Mouse (Mus musculus): ENCODE measurements around the gene Rnf19b. TPM values are rescaled to one million over a fixed set of nuclear protein-coding genes. Genes with fewer than 3 reads are reported as not detected.

Gene Rnf19b
- polyA plus RNA-seq (2014; fragmentation: Nextera tagmentation; extraction: Ambion mirVana), result 9.0 and 10.3 TPM in 2 replicates

DNA sequence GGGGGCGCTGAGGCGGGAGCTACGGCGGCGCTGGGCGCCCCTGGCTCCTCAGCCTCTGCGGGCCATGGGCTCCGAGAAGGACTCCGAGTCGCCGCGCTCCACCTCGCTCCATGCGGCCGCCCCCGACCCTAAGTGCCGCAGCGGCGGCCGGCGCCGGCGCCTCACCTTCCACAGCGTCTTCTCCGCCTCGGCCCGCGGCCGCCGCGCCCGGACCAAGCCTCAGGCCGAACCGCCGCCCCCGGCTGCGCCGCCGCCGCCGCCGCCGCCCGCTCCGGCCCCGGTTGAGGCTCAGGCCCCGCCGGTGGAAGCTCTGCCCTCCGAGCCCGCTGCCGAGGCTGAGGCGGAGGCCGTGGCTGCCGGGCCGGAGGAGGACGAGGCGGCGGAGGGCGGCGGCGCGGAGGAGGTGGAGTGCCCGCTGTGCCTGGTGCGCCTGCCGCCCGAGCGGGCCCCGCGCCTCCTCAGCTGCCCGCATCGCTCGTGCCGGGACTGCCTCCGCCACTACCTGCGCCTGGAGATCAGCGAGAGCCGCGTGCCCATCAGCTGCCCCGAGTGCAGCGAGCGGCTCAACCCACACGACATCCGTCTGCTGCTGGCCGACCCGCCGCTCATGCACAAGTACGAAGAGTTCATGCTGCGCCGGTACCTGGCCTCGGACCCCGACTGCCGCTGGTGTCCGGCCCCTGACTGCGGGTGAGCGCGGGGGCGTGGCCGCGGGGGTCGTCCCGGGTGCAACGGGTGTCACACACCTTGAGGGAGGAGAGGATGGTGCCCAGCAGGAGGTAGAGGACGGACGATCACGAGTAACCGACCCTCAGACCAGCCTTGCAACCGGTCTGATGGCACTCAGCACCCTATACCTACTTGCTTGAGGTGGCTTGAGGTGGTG lies at the start of gene Rnf19b:
TSS of gene Rnf19b (plus strand) at position 65 of the 886 bp plus-strand sequence.
- ATAC-seq (replicated peaks; ENCODE audit: insufficient number of reproducible peaks, low FRiP score, low TSS enrichment, low read depth), result peak; percentile 67

GRCm38 (mm10) chr4:129008672-129009071 lies 49.4 kb upstream of the Rnf19b start:
- Histone ChIP-seq H3K36me3 (replicated peaks; ENCODE audit: control insufficient read depth, insufficient read depth, low read depth, low read length) (no peaks in the 10 kb centered on the region; the same call in none of the 2 replicates), H3K4me3 (ENCODE audit: low read depth, low read length) (no peak overlapping the region), H3K9ac (replicated peaks; ENCODE audit: low read length) (no peak overlapping the region), H3K27ac (replicated peaks; ENCODE audit: low read depth, low read length) (no peak overlapping the region), H3K27me3 (ENCODE audit: control insufficient read depth, insufficient read depth, low read length) (no peaks in the 10 kb centered on the region), H3K4me1 (ENCODE audit: control insufficient read depth, insufficient read depth, low read length) (no peaks in the 10 kb centered on the region), H3K9me3 (replicated peaks; ENCODE audit: control insufficient read depth, low read length) (no peaks in the 10 kb centered on the region), H3K4me2 (ENCODE audit: low read depth, low read length) (no peak overlapping the region)
- no peak for ATAC-seq (replicated peaks; ENCODE audit: insufficient number of reproducible peaks, low FRiP score, low TSS enrichment, low read depth)
- 81% methylated on average over 3 of the region's 3 CpGs for WGBS
- DNase-seq (ENCODE audit: low spot score), result no peak

More for the DNA sequence above, at the start of gene Rnf19b:
- Histone ChIP-seq H3K27ac (replicated peaks; ENCODE audit: low read depth, low read length) (peak within 1 kb of the TSS; percentile 79), H3K27me3 (ENCODE audit: control insufficient read depth, insufficient read depth, low read length) (no peaks in the 10 kb centered on the region), H3K9ac (replicated peaks; ENCODE audit: low read length) (peak within 1 kb of the TSS; percentile 90), H3K4me3 (ENCODE audit: low read depth, low read length) (peak within 1 kb of the TSS; percentile 87), H3K9me3 (replicated peaks; ENCODE audit: control insufficient read depth, low read length) (no peaks in the 10 kb centered on the region), H3K36me3 (replicated peaks; ENCODE audit: control insufficient read depth, insufficient read depth, low read depth, low read length) (no peaks in the 10 kb centered on the region), H3K4me2 (ENCODE audit: low read depth, low read length) (peak within 1 kb of the TSS; percentile 99), H3K4me1 (ENCODE audit: control insufficient read depth, insufficient read depth, low read length) (peaks cover 9% of the 10 kb centered on the region; the same call in 1 of the 2 replicates)
- WGBS, result under 1% methylated on average over 77 of the region's 107 CpGs
- peak; percentile 55 for DNase-seq (ENCODE audit: low spot score)

DNA sequence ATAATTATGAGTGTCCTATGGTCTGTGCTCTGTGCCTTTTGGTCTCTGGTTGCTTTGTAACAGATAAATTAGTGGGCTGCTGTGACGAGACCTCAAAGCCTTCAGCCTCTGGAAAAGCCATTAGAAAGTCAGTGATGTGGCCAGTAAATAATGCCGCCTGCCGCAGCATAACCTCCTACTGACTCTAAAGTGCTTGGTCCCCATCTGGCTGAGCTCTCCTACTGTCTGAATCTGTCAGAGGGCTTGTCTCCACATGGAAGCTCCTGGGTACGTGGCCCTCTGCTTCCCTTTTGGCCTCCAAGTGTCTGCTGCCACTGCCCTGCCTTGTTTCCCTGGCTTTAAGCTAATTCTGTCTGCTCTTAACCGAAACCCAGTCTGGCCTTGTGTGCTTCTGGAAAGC lies 48.5 kb upstream of the Rnf19b start:
- no peak for ATAC-seq (replicated peaks; ENCODE audit: insufficient number of reproducible peaks, low FRiP score, low TSS enrichment, low read depth)
- H3K4me1 ChIP-seq (ENCODE audit: control insufficient read depth, insufficient read depth, low read length), result no peaks in the 10 kb centered on the region
- no peak for DNase-seq (ENCODE audit: low spot score)
- no peak overlapping the region for H3K27ac ChIP-seq (replicated peaks; ENCODE audit: low read depth, low read length)
- no peak overlapping the region for H3K9ac ChIP-seq (replicated peaks; ENCODE audit: low read length)
- WGBS, result 57% methylated on average over 5 of the region's 5 CpGs
- no peak overlapping the region for H3K4me2 ChIP-seq (ENCODE audit: low read depth, low read length)
- H3K27me3 ChIP-seq (ENCODE audit: control insufficient read depth, insufficient read depth, low read length), result no peaks in the 10 kb centered on the region
- H3K36me3 ChIP-seq (replicated peaks; ENCODE audit: control insufficient read depth, insufficient read depth, low read depth, low read length), result no peaks in the 10 kb centered on the region; the same call in none of the 2 replicates
- no peak overlapping the region for H3K4me3 ChIP-seq (ENCODE audit: low read depth, low read length)
- no peaks in the 10 kb centered on the region for H3K9me3 ChIP-seq (replicated peaks; ENCODE audit: control insufficient read depth, low read length)

GRCm38 (mm10) chr4:129011604-129012121 lies 46.4 kb upstream of the Rnf19b start:
- ATAC-seq (replicated peaks; ENCODE audit: insufficient number of reproducible peaks, low FRiP score, low TSS enrichment, low read depth) (0 out of 2 replicates have a peak, but pooled peaks have one; percentile 18), DNase-seq (ENCODE audit: low spot score) (no peak)
- no peak overlapping the region for H3K9ac ChIP-seq (replicated peaks; ENCODE audit: low read length)
- H3K27me3 ChIP-seq (ENCODE audit: control insufficient read depth, insufficient read depth, low read length), result no peaks in the 10 kb centered on the region
- no peak overlapping the region for H3K4me2 ChIP-seq (ENCODE audit: low read depth, low read length)
- WGBS, result 55% methylated on average over 15 of the region's 15 CpGs
- H3K4me1 ChIP-seq (ENCODE audit: control insufficient read depth, insufficient read depth, low read length), result no peaks in the 10 kb centered on the region
- H3K27ac ChIP-seq (replicated peaks; ENCODE audit: low read depth, low read length), result no peak overlapping the region
- H3K36me3 ChIP-seq (replicated peaks; ENCODE audit: control insufficient read depth, insufficient read depth, low read depth, low read length), result no peaks in the 10 kb centered on the region; the same call in none of the 2 replicates
- H3K9me3 ChIP-seq (replicated peaks; ENCODE audit: control insufficient read depth, low read length), result no peaks in the 10 kb centered on the region
- no peak overlapping the region for H3K4me3 ChIP-seq (ENCODE audit: low read depth, low read length)

GRCm38 (mm10) chr4:129013151-129013864 lies 44.8 kb upstream of the Rnf19b start:
- Histone ChIP-seq H3K9me3 (replicated peaks; ENCODE audit: control insufficient read depth, low read length) (no peaks in the 10 kb centered on the region), H3K36me3 (replicated peaks; ENCODE audit: control insufficient read depth, insufficient read depth, low read depth, low read length) (no peaks in the 10 kb centered on the region; the same call in 1 of the 2 replicates), H3K4me1 (ENCODE audit: control insufficient read depth, insufficient read depth, low read length) (no peaks in the 10 kb centered on the region), H3K4me2 (ENCODE audit: low read depth, low read length) (no peak overlapping the region), H3K4me3 (ENCODE audit: low read depth, low read length) (no peak overlapping the region), H3K27me3 (ENCODE audit: control insufficient read depth, insufficient read depth, low read length) (no peaks in the 10 kb centered on the region), H3K27ac (replicated peaks; ENCODE audit: low read depth, low read length) (no peak overlapping the region), H3K9ac (replicated peaks; ENCODE audit: low read length) (no peak overlapping the region)
- DNase-seq (ENCODE audit: low spot score), result no peak
- ATAC-seq (replicated peaks; ENCODE audit: insufficient number of reproducible peaks, low FRiP score, low TSS enrichment, low read depth), result no peak
- 68% methylated on average over 10 of the region's 10 CpGs for WGBS

DNA sequence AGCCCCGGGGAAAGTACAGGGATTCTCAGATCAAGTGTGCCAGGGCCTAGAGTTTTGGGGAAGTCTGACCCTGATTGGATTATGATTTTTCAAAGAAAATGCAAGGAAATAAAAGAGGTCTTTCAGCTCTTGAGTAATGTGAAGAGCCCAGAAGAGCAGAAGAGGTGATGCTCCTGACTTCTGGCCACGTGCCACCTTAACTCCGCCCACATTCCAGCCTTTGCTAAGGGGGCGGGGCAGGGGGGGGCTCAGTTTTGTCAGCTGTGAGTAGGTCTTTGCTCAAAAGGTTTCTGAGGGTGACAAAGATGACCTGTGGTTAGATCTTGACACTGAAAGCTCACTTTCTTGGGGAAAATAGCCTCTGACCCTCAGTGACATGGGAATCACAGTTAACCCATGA lies 41.7 kb upstream of the Rnf19b start:
- Histone ChIP-seq H3K4me1 (ENCODE audit: control insufficient read depth, insufficient read depth, low read length) (no peaks in the 10 kb centered on the region), H3K36me3 (replicated peaks; ENCODE audit: control insufficient read depth, insufficient read depth, low read depth, low read length) (no peaks in the 10 kb centered on the region), H3K4me2 (ENCODE audit: low read depth, low read length) (no peak overlapping the region), H3K9me3 (replicated peaks; ENCODE audit: control insufficient read depth, low read length) (no peaks in the 10 kb centered on the region), H3K4me3 (ENCODE audit: low read depth, low read length) (no peak overlapping the region), H3K27ac (replicated peaks; ENCODE audit: low read depth, low read length) (no peak overlapping the region), H3K27me3 (ENCODE audit: control insufficient read depth, insufficient read depth, low read length) (no peaks in the 10 kb centered on the region), H3K9ac (replicated peaks; ENCODE audit: low read length) (no peak overlapping the region)
- WGBS, result 32% methylated on average over 4 of the region's 4 CpGs
- no peak for ATAC-seq (replicated peaks; ENCODE audit: insufficient number of reproducible peaks, low FRiP score, low TSS enrichment, low read depth)
- DNase-seq (ENCODE audit: low spot score), result no peak

DNA sequence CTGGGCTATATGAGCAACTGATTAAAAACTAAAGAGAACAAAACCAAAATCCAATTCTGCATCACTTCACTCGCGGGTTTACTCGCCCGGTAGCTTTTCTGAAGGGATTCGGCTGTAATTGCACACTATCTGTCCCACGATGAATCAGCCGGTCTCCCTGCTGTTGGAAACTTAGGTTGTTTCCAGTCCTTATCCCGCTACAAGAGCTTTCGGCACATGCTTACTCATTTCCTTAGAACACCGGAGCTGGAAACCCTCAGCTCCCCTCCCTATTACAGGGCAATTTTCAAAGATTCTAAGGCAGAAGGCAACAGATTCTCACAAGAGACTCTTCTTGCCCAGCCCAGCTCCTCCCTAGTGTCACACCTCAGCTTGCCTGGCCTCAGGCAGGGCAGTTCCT lies 40.9 kb upstream of the Rnf19b start:
- DNase-seq (ENCODE audit: low spot score), result no peak
- Histone ChIP-seq H3K4me1 (ENCODE audit: control insufficient read depth, insufficient read depth, low read length) (no peaks in the 10 kb centered on the region), H3K27ac (replicated peaks; ENCODE audit: low read depth, low read length) (no peak overlapping the region), H3K9me3 (replicated peaks; ENCODE audit: control insufficient read depth, low read length) (no peaks in the 10 kb centered on the region), H3K27me3 (ENCODE audit: control insufficient read depth, insufficient read depth, low read length) (no peaks in the 10 kb centered on the region), H3K9ac (replicated peaks; ENCODE audit: low read length) (no peak overlapping the region), H3K4me2 (ENCODE audit: low read depth, low read length) (no peak overlapping the region), H3K4me3 (ENCODE audit: low read depth, low read length) (no peak overlapping the region), H3K36me3 (replicated peaks; ENCODE audit: control insufficient read depth, insufficient read depth, low read depth, low read length) (no peaks in the 10 kb centered on the region)
- no peak for ATAC-seq (replicated peaks; ENCODE audit: insufficient number of reproducible peaks, low FRiP score, low TSS enrichment, low read depth)
- WGBS, result 88% methylated on average over 10 of the region's 10 CpGs

Measured in embryonic facial prominence, embryonic 11.5 days (tissue).